Mouse (Mus musculus): ENCODE measurements around the gene Olfr1427.
"Not testable (repeated sequence)": the region's sequence is repeated elsewhere in the genome, so short reads cannot be mapped to it uniquely, and the experiment has no call there.

Olfr1427 gene

DNA sequence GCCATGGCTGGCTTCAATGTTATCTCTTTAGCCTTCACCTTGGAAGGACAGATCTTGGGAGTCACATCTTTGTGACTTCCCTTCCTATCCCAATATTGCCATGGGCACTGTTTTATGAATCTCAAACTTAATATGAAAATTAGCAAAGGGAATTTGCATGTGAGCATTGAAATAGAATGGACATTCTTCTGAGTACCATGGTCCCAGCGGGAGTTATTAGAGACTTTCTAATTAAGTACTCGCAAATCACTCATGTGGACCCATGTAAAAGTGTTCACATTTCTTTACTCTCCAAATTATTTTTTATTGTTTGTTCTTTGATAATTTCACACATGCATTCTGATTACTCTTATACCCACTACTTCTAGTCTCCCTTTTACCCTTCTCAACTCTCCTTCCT lies at the start of gene Olfr1427:
Gene Olfr1427 (minus strand): TSS at position 101 of the 400 bp plus-strand sequence.
- DNase-seq (ENCODE audit: extremely low read depth, low read depth), result no peak

GRCm38 (mm10) chr19:12145452-12145851 lies 42.3 kb upstream of the Olfr1427 start:
- no peak for DNase-seq (ENCODE audit: extremely low read depth, low read depth)

DNA sequence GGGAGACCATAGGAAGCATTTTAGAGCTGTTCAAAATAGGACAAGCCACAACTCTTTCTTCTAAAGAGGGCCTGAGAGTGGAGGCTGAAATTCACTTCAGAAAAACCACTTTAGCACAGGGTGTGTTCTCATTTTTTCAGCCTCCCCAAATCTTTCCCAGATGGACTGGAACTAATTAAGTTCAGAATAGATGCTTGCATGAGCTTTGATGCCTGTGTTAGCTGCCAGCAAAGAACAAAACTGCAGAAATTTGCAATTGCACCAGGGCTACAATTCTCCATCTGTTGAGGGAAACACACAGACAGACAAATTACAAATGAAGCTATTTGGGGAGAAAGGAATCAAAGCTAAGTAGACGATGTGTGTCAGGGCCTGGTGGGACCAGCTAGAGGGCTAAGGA lies 40.2 kb upstream of the Olfr1427 start:
- DNase-seq (ENCODE audit: extremely low read depth, low read depth), result no peak

GRCm38 (mm10) chr19:12134289-12134688 lies 31.2 kb upstream of the Olfr1427 start:
- no peak for DNase-seq (ENCODE audit: extremely low read depth, low read depth)

- DNase-seq (ENCODE audit: extremely low read depth, low read depth), result no peak
Observed at GRCm38 (mm10) chr19:12123103-12123502, 20.0 kb upstream of the Olfr1427 start, which contains the start of gene Olfr76. Olfr76 (minus strand) TSS chr19:12123203.

DNA sequence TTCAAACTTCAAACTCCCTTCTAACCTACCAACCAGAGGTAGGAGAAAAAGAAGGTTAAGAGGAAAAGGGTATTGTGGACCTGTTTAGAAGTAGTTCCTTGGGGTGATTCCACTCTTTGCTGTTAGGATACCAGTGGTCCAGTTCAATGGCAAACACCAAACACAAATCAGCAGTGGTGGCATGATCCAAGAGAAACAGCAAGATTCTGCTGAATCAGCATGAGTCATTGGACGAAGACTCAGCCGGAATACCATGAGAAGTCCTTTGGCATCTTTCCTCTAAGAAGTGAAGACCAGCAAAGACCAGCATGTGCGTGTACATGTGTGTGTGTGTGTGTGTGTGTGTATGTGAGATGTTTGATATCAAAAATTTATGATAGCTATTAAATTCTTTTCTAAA lies 13.3 kb upstream of the Olfr1427 start:
- DNase-seq (ENCODE audit: extremely low read depth, low read depth), result no peak

GRCm38 (mm10) chr19:12115797-12116196 lies 12.7 kb upstream of the Olfr1427 start, which contains the start of gene Olfr1428:
Olfr1428 (minus strand) TSS chr19:12115897.
- no peak for DNase-seq (ENCODE audit: extremely low read depth, low read depth)

DNA sequence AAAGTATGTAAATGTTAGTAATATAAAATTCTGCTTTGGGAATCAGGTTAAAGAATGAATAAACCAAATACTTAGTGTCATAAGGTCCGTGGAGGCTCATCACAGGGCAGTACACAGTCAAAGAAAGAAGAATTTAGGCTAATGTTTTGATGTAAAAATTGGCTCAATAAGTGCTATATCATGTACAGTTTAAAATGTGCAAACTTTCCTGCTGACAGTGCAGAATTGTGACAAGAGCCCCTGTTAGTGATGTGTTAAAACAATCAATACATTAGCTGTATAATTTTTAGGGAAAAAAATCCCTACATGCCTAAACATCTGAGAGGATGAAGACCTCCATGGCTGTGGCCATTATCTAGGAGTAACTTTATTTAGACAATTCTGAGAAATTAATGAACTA lies 10.7 kb upstream of the Olfr1427 start:
- no peak for DNase-seq (ENCODE audit: extremely low read depth, low read depth)

- DNase-seq (ENCODE audit: extremely low read depth, low read depth), result no peak
Observed at GRCm38 (mm10) chr19:12104541-12104940, 1.4 kb upstream of the Olfr1427 start.

DNA sequence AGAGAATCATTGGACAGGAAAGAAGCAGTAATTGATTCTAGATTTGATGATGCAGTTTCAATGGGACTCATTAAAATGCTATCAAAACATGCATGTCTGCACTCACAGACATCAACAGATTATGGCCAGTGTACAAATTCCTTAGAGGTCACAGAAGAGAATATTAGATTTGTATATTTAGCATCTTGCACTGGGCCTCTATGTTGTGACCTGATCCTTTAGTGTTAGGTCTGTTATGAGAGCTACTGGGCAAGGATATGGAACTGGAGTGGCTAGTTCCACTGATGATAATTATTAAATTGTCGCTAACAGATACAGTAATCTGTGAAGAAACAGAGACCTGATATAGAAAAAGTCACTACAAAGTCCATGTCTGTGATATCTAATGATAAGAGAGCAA lies 11.2 kb downstream of the Olfr1427 start, which contains the start of gene Olfr1426:
Gene Olfr1426 (minus strand): TSS at position 101 of the 400 bp plus-strand sequence.
- DNase-seq (ENCODE audit: extremely low read depth, low read depth), result no peak

DNA sequence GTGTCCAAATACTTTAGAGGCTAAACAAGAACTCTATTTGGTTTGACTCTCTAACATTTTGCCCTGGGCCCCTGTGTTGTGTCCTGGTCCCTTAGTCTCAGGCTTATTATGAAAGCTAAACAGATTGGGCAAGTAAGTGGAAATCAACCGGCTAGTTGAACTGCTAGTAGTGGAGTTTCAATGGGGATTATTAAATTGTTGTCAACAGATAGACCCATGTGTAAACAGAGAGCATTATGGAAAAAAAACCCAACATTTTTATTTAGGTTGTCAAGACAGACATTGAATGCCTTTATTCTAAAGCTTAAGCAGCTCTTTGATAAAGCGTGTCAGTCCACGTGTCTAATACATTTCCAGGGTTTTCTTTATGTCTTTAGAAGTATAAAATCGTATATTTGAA lies 25.5 kb downstream of the Olfr1427 start, which contains the start of gene Olfr1425:
Gene Olfr1425 (minus strand): TSS at position 101 of the 400 bp plus-strand sequence.
- DNase-seq (ENCODE audit: extremely low read depth, low read depth), result not testable (repeated sequence)

- DNase-seq (ENCODE audit: extremely low read depth, low read depth), result not testable (repeated sequence)
Observed at GRCm38 (mm10) chr19:12069546-12069945, 33.6 kb downstream of the Olfr1427 start.

- not testable (repeated sequence) for DNase-seq (ENCODE audit: extremely low read depth, low read depth)
Observed at GRCm38 (mm10) chr19:12067806-12068205, 35.3 kb downstream of the Olfr1427 start.

- DNase-seq (ENCODE audit: extremely low read depth, low read depth), result not testable (repeated sequence)
Observed at GRCm38 (mm10) chr19:12062582-12062981, 40.6 kb downstream of the Olfr1427 start, which contains the start of gene Olfr1424. Olfr1424 (minus strand) TSS chr19:12062682.
